Mouse (Mus musculus): Measurements from ENCODE around the gene Gm10972. TPM values are rescaled to one million over a fixed set of nuclear protein-coding genes. Genes with fewer than 3 reads are reported as not detected.
A peak's percentile ranks its signal among the peaks of the same experiment; 100 is the strongest.
"Not testable (repeated sequence)": the region's sequence is repeated elsewhere in the genome, so short reads cannot be mapped to it uniquely, and the experiment has no call there.

Gm10972 gene
- not detected in 2 replicates for polyA plus RNA-seq (2012; rRNA removed)

DNA sequence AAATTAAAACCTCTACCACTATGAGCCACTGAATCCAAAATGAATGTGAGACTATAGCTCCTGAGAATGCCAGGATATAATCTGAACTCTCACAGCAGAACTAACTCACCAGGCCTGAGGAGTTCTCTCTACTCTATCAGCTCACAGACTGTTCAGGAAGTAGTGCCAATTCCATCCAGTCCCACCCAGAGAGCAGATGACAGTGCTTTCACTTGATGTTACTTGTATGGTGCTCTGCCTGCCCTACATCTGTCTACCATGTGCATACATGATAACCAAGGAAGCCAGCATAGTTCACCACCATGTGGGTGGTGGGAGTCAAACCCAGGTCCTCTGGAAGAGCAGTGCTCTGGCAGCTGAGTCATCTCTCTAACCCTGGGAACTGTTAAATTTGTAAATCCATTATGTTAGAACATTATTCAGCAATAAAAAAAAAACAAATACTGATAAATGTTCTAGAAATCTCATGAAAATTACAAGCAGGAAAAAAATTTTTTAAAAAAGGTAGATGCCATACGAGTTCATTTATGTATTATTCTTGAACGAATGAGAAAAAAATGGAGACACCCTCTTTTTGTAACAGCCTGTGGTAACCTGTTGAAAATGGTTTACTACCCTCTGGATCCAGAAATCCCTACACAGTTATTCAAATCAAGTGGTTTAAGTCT lies at the start of gene Gm10972:
Gene Gm10972 (plus strand): TSS at position 618 of the 668 bp plus-strand sequence.
- H3K36me3 ChIP-seq (ENCODE audit: control insufficient read depth, insufficient read depth, low read length); DNase-seq; H3K4me3 ChIP-seq (ENCODE audit: insufficient read depth, low read depth, low read length); H3K4me1 ChIP-seq (ENCODE audit: control insufficient read depth, insufficient read depth, low read length); H3K27me3 ChIP-seq (replicated peaks; ENCODE audit: control insufficient read depth, insufficient read depth, low read length); H3K27ac ChIP-seq (ENCODE audit: insufficient read depth, low read depth, low read length): not testable (repeated sequence)
- 84% methylated on average over 2 of the region's 2 CpGs for WGBS

DNA sequence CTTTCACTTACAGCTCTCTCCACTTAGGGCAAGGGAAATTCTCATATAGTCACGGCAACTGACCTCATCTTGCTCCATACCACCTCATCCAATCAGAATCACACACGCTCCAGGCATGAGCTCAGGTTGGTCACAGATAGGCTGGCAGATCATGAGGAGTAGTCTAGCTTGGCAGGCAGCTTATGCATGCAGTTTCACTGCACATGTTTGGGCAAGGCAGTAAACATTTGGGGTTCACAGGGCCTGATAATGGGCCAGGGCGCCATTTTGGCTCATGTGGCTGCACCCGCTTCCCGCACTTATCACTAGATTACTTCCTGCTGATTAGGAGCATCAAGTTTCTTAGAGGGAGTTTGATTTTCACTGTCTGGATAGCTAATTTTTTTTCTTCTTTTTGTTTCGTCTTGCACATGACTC lies 47.0 kb upstream of the Gm10972 start:
- Histone ChIP-seq H3K27ac (ENCODE audit: insufficient read depth, low read depth, low read length) (no peak overlapping the region), H3K4me3 (ENCODE audit: insufficient read depth, low read depth, low read length) (no peak overlapping the region), H3K36me3 (ENCODE audit: control insufficient read depth, insufficient read depth, low read length) (no peaks in the 10 kb centered on the region), H3K4me1 (ENCODE audit: control insufficient read depth, insufficient read depth, low read length) (peaks cover 3% of the 10 kb centered on the region; the same call in 1 of the 2 replicates), H3K27me3 (replicated peaks; ENCODE audit: control insufficient read depth, insufficient read depth, low read length) (no peaks in the 10 kb centered on the region)
- DNase-seq: no peak
- TF ChIP-seq POLR2A (IDR thresholded peaks at IDR 0.05; ENCODE audit: low read depth, low read length): no peak
- no peak for TF ChIP-seq CTCF (conservative IDR thresholded peaks at IDR 0.05; ENCODE audit: insufficient read depth, insufficient read length, low read depth, low read length)
- WGBS: 91% methylated on average over 6 of the region's 6 CpGs

GRCm38 (mm10) chr3:94597224-94597779 lies 45.6 kb upstream of the Gm10972 start:
- DNase-seq: no peak
- H3K4me1 ChIP-seq (ENCODE audit: control insufficient read depth, insufficient read depth, low read length): peaks cover 5% of the 10 kb centered on the region; the same call in 1 of the 2 replicates
- H3K27me3 ChIP-seq (replicated peaks; ENCODE audit: control insufficient read depth, insufficient read depth, low read length): no peaks in the 10 kb centered on the region
- H3K4me3 ChIP-seq (ENCODE audit: insufficient read depth, low read depth, low read length): no peak overlapping the region
- no peak overlapping the region for H3K27ac ChIP-seq (ENCODE audit: insufficient read depth, low read depth, low read length)
- WGBS: 73% methylated on average over 3 of the region's 3 CpGs
- no peak for TF ChIP-seq CTCF (conservative IDR thresholded peaks at IDR 0.05; ENCODE audit: insufficient read depth, insufficient read length, low read depth, low read length)
- H3K36me3 ChIP-seq (ENCODE audit: control insufficient read depth, insufficient read depth, low read length): no peaks in the 10 kb centered on the region

- peak; percentile 77 for TF ChIP-seq CTCF (conservative IDR thresholded peaks at IDR 0.05; ENCODE audit: insufficient read depth, insufficient read length, low read depth, low read length)
- no peak for TF ChIP-seq POLR2A (IDR thresholded peaks at IDR 0.05; ENCODE audit: low read depth, low read length)
- 3% methylated on average over 4 of the region's 4 CpGs for WGBS
- H3K36me3 ChIP-seq (ENCODE audit: control insufficient read depth, insufficient read depth, low read length): no peaks in the 10 kb centered on the region
- no peak overlapping the region for H3K4me3 ChIP-seq (ENCODE audit: insufficient read depth, low read depth, low read length)
- peaks cover 2% of the 10 kb centered on the region; the same call in 1 of the 2 replicates for H3K4me1 ChIP-seq (ENCODE audit: control insufficient read depth, insufficient read depth, low read length)
- peak; percentile 68 for DNase-seq
- no peak overlapping the region for H3K27ac ChIP-seq (ENCODE audit: insufficient read depth, low read depth, low read length)
- no peaks in the 10 kb centered on the region for H3K27me3 ChIP-seq (replicated peaks; ENCODE audit: control insufficient read depth, insufficient read depth, low read length)
Observed at GRCm38 (mm10) chr3:94601959-94602358, 41.0 kb upstream of the Gm10972 start.

- DNase-seq: no peak
- 81% methylated on average over 3 of the region's 3 CpGs for WGBS
- Histone ChIP-seq H3K36me3 (ENCODE audit: control insufficient read depth, insufficient read depth, low read length) (no peaks in the 10 kb centered on the region; the same call in 1 of the 2 replicates), H3K4me3 (ENCODE audit: insufficient read depth, low read depth, low read length) (no peak overlapping the region), H3K27ac (ENCODE audit: insufficient read depth, low read depth, low read length) (no peak overlapping the region), H3K4me1 (ENCODE audit: control insufficient read depth, insufficient read depth, low read length) (no peaks in the 10 kb centered on the region), H3K27me3 (replicated peaks; ENCODE audit: control insufficient read depth, insufficient read depth, low read length) (no peaks in the 10 kb centered on the region)
- TF ChIP-seq CTCF (conservative IDR thresholded peaks at IDR 0.05; ENCODE audit: insufficient read depth, insufficient read length, low read depth, low read length) (no peak), POLR2A (IDR thresholded peaks at IDR 0.05; ENCODE audit: low read depth, low read length) (no peak)
Observed at GRCm38 (mm10) chr3:94609621-94610020, 33.3 kb upstream of the Gm10972 start.

GRCm38 (mm10) chr3:94610581-94610980 lies 32.3 kb upstream of the Gm10972 start:
- Histone ChIP-seq H3K27ac (ENCODE audit: insufficient read depth, low read depth, low read length) (no peak overlapping the region), H3K36me3 (ENCODE audit: control insufficient read depth, insufficient read depth, low read length) (no peaks in the 10 kb centered on the region; the same call in 1 of the 2 replicates), H3K4me3 (ENCODE audit: insufficient read depth, low read depth, low read length) (no peak overlapping the region), H3K27me3 (replicated peaks; ENCODE audit: control insufficient read depth, insufficient read depth, low read length) (no peaks in the 10 kb centered on the region), H3K4me1 (ENCODE audit: control insufficient read depth, insufficient read depth, low read length) (no peaks in the 10 kb centered on the region)
- peak; percentile 13 for DNase-seq
- TF ChIP-seq POLR2A (IDR thresholded peaks at IDR 0.05; ENCODE audit: low read depth, low read length): no peak
- WGBS: 83% methylated on average over 2 of the region's 2 CpGs

GRCm38 (mm10) chr3:94611343-94611742 lies 31.6 kb upstream of the Gm10972 start:
- TF ChIP-seq CTCF (conservative IDR thresholded peaks at IDR 0.05; ENCODE audit: insufficient read depth, insufficient read length, low read depth, low read length) (no peak), POLR2A (IDR thresholded peaks at IDR 0.05; ENCODE audit: low read depth, low read length) (no peak)
- Histone ChIP-seq H3K4me1 (ENCODE audit: control insufficient read depth, insufficient read depth, low read length) (no peaks in the 10 kb centered on the region), H3K27me3 (replicated peaks; ENCODE audit: control insufficient read depth, insufficient read depth, low read length) (no peaks in the 10 kb centered on the region), H3K4me3 (ENCODE audit: insufficient read depth, low read depth, low read length) (no peak overlapping the region), H3K36me3 (ENCODE audit: control insufficient read depth, insufficient read depth, low read length) (no peaks in the 10 kb centered on the region; the same call in 1 of the 2 replicates), H3K27ac (ENCODE audit: insufficient read depth, low read depth, low read length) (no peak overlapping the region)
- 65% methylated on average over 4 of the region's 4 CpGs for WGBS
- DNase-seq: no peak
